21 mouse cellular contexts compared by ENCODE assay signal in genomic region chr6:126783651-126784066, GRCm38 (mm10). TPM values are rescaled to one million over a fixed set of nuclear protein-coding genes. Genes with fewer than 3 reads are reported as not detected.
DNase-seq lines count a peak whose midpoint lies in the region; ATAC-seq and TF ChIP-seq lines count a peak whose summit lies in the region.
"Had no signal": no experiment of that assay in that cellular context is flagged by ENCODE, and none has a peak within 500 bp of the region (broad histone marks: within the 10 kb centered on the region; RNA-seq: fewer than 3 reads in every experiment).

No protein-coding gene starts in this region.

- no peak for TF ChIP-seq CTCF in forebrain, postnatal 0 days (IDR thresholded peaks at IDR 0.05; ENCODE audit: low read depth)

- no peaks in the 10 kb centered on the region for H3K9me3 ChIP-seq in forebrain, postnatal 0 days (ENCODE audit: low read length)
- no peaks in the 10 kb centered on the region for H3K9me3 ChIP-seq in forebrain, embryonic 13.5 days (replicated peaks)
- H3K9me3 ChIP-seq: hindbrain, embryonic 12.5 days; midbrain, embryonic 13.5 days; neural tube, embryonic 13.5 days had no signal

- no peak overlapping the region for H3K27ac ChIP-seq in forebrain, postnatal 0 days (ENCODE audit: low read depth, low read length)
- H3K27ac ChIP-seq in forebrain, embryonic 13.5 days: no peak overlapping the region
- H3K27ac ChIP-seq: hindbrain, embryonic 12.5 days; layer of hippocampus, adult 2 months; midbrain, embryonic 13.5 days; neural tube, embryonic 13.5 days had no signal

- 65% methylated on average over 10 of the region's 10 CpGs for WGBS in forebrain, postnatal 0 days
- 76% methylated on average over 10 of the region's 10 CpGs for whole genome bisulfite sequencing in forebrain, embryonic 13.5 days

- H3K4me3 ChIP-seq in forebrain, postnatal 0 days (ENCODE audit: low read depth, low read length): no peak overlapping the region
- H3K4me3 ChIP-seq in forebrain, embryonic 13.5 days: no peak overlapping the region
- H3K4me3 ChIP-seq: hindbrain, embryonic 12.5 days; layer of hippocampus, adult 2 months; midbrain, embryonic 13.5 days; neural tube, embryonic 13.5 days had no signal

- peak; percentile 60 for DNase-seq in left cerebral cortex, adult 11 months (ENCODE audit: low spot score)
- no peak for DNase-seq in left cerebral cortex, postnatal 4 days
- DNase-seq in frontal cortex, postnatal 25 days (ENCODE audit: low spot score in 2 of 2): peak; percentile 41 to 43
- DNase-seq in left cerebral cortex, postnatal 25 days (ENCODE audit: low spot score in 2 of 2): peak; percentile 64 to 96
- DNase-seq in telencephalon, adult 2 months (ENCODE audit: low read depth, low spot score): peak; percentile 90
- no peak for DNase-seq in forebrain, postnatal 0 days
- DNase-seq: adrenal gland, postnatal 10 days; gastrocnemius, postnatal 36 days; kidney, adult 18-20 months; kidney, postnatal 14 days; liver; lung, postnatal 10 days; thymus, postnatal 36 days had no signal

- intact Hi-C loops in left cerebral cortex, postnatal 4 days (cut with DNase I): no loop called here
- intact Hi-C loops in left cerebral cortex, postnatal 25 days (cut with DNase I): loop anchor here (1.0 to 10.0 kb wide), 3 partner anchors 41 to 219 kb away; partner anchors contain the start of gene Kcna6

- no peak; the same call in 1 of the 2 replicates for ATAC-seq in forebrain, postnatal 0 days
- no peak for ATAC-seq in forebrain, embryonic 13.5 days
- ATAC-seq: activated CD4-positive, CD25-positive, alpha-beta regulatory T cell, adult 4 months; midbrain, embryonic 13.5 days; Patski had no signal

- no peaks in the 10 kb centered on the region for H3K36me3 ChIP-seq in forebrain, postnatal 0 days (ENCODE audit: insufficient read depth)
- no peaks in the 10 kb centered on the region for H3K36me3 ChIP-seq in forebrain, embryonic 13.5 days (ENCODE audit: poor library complexity, severe bottlenecking)
- H3K36me3 ChIP-seq: hindbrain, embryonic 12.5 days; midbrain, embryonic 13.5 days; neural tube, embryonic 13.5 days had no signal

- H3K4me1 ChIP-seq in forebrain, postnatal 0 days (ENCODE audit: insufficient read depth): no peaks in the 10 kb centered on the region
- H3K4me1 ChIP-seq in forebrain, embryonic 13.5 days: no peaks in the 10 kb centered on the region
- H3K4me1 ChIP-seq: hindbrain, embryonic 12.5 days; midbrain, embryonic 13.5 days; neural tube, embryonic 13.5 days had no signal

- no peak overlapping the region for H3K9ac ChIP-seq in forebrain, postnatal 0 days
- H3K9ac ChIP-seq in forebrain, embryonic 13.5 days: no peak overlapping the region
- H3K9ac ChIP-seq: hindbrain, embryonic 12.5 days; midbrain, embryonic 13.5 days; neural tube, embryonic 13.5 days had no signal

- H3K4me2 ChIP-seq in forebrain, postnatal 0 days (ENCODE audit: low read depth): no peak overlapping the region
- H3K4me2 ChIP-seq in forebrain, embryonic 13.5 days: no peak overlapping the region
- H3K4me2 ChIP-seq: hindbrain, embryonic 12.5 days; midbrain, embryonic 13.5 days; neural tube, embryonic 13.5 days had no signal

- no peaks in the 10 kb centered on the region for H3K27me3 ChIP-seq in forebrain, postnatal 0 days (ENCODE audit: insufficient read depth, low read length)
- no peaks in the 10 kb centered on the region for H3K27me3 ChIP-seq in forebrain, embryonic 13.5 days
- H3K27me3 ChIP-seq: hindbrain, embryonic 12.5 days; midbrain, embryonic 13.5 days; neural tube, embryonic 13.5 days had no signal

RNA-seq across cellular contexts. Expression of gene Kcna6, which starts 43.2 kb away (rescaled TPM):
- 10 to 100 TPM; 59.1 to 60.9 TPM for total RNA-seq in left cerebral cortex, postnatal 4 days (2021)
- total RNA-seq in left cerebral cortex, postnatal 25 days (2021): 10 to 100 TPM; 67.8 to 68.1 TPM
- 49.2 and 49.6 TPM in 2 replicates for total RNA-seq in forebrain, postnatal 0 days (2014; rRNA removed)
- 14.4 and 19.9 TPM in 2 replicates for polyA plus RNA-seq in forebrain, postnatal 0 days (2015; fragmentation: Nextera tagmentation; extraction: Ambion mirVana)
- polyA plus RNA-seq in forebrain, embryonic 13.5 days (2015; fragmentation: Nextera tagmentation; extraction: Ambion mirVana): 4.3 and 4.8 TPM in 2 replicates
- total RNA-seq: megakaryocyte, adult 5-6 weeks had no signal
- polyA plus RNA-seq: activated CD4-positive, CD25-positive, alpha-beta regulatory T cell, adult 4 months had no signal

Comparison
In these comparisons a context has a peak if more than half of its experiments do, and no peak if none do; other contexts are left out.
1. DNase-seq: peak in left cerebral cortex, adult 11 months (single experiment), frontal cortex, postnatal 25 days (2 of 2), left cerebral cortex, postnatal 25 days (2 of 2) and telencephalon, adult 2 months (single experiment); none in left cerebral cortex, postnatal 4 days (single experiment) and forebrain, postnatal 0 days (single experiment).